Mouse (Mus musculus) gastrocnemius, postnatal 4 days (tissue): ENCODE results near the gene Wasf2. TPM values are rescaled to one million over a fixed set of nuclear protein-coding genes. Genes with fewer than 3 reads are reported as not detected.

Experiments
- DNase-seq, 2 experiments: peaks; one replicate each; pipeline ENCODE4 v3.0.0; 2021 to 2022; ENCODE audit warnings: low spot score in 2 of 2, mixed read lengths in 2 of 2
- microRNA-seq: library from miRNA; unstranded; fragments of <30 nt; microRNA quantifications from one replicate; pipeline ENCODE4 v1.2.0, GENCODE M21; 2021
- total RNA-seq, 2 experiments: library from RNA; stranded (reverse); gene quantifications; 2 replicates each; pipeline ENCODE4 v1.2.3; 2021

Wasf2 gene
- total RNA-seq, 2 experiments from 2014 or later: 110 TPM

DNA sequence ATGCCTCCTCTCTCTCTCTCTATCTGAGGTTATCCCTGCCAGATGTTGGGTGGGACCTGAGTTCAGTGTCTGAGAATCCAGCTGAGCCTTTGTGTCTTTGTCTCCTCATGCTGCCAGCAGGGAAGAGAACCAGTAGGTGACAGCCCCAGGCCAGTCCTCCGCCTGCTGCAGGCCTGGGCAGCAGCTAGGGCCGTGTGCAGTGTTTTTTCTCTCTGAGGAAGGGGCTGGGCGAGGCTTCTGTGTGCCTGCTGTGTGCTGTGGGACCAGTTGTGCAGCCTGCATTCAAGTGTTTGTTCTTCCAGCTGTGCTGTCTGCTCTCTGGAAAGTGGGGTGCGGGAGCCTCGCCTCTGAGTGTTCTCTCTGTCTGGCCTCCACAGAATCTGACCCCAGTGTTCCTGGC lies 93.6 kb downstream of the Wasf2 start:
- DNase-seq: peak in 1 of 2 experiments; percentile 7

DNA sequence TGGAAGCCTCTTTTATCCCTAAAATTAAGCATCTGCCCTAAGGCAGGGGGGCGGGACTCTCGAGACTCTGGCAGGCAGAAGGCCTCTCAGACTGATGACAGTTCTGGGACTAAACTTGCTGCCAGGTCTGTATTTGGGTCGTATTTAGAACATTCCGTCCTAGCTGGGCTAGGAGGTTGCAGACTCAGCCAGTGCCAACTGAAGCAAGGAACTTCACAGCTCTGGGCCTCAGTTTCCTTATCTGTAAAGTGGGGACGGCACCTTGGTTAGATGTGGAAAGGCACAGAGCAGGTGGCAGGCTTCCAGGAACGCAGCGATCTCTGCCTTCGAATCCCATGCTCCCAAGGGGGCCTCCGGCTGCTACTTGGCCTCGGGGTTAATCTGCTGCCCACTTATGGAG lies 95.8 kb downstream of the Wasf2 start:
- DNase-seq: no peak

- no peak for DNase-seq
Observed at GRCm38 (mm10) chr4:133227636-133228035, 97.3 kb downstream of the Wasf2 start.

- DNase-seq: no peak
Observed at GRCm38 (mm10) chr4:133229582-133229981, 99.3 kb downstream of the Wasf2 start.

DNA sequence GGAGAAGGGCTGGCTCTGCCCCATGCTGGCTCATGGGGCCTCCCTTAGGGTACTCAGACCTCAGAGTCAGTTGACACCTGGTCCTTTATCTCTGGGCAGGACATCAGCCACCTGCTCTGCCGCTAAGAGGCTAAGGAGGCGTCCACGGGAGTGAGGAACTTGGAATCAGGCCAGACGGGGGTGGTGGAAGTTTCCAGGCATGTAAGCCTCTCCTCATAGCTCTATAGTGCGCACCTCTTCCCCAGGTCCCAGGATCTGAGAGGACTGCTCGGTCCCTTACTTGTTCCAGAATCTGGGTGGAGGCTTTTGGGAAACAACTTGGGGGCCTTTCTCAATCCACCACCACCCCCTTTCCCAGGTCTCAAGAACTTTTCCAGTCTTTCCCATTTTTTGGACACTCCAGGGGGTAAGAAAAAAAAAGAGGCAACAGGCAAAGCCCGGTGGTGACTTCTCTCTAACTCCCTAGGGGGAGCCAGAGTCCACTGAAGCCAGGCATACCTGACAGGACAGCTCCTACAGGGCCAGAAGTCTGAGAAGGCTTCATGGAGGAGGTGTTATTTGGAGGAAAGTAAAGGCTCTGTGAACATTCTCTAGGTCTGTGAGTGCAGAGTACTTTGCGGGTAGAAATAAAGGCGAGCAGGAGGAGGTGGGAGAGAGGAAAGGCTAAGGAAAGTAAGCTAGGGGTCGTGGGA lies 103.1 kb downstream of the Wasf2 start:
- DNase-seq: no peak

GRCm38 (mm10) chr4:133234771-133235170 lies 104.5 kb downstream of the Wasf2 start:
- no peak for DNase-seq

DNA sequence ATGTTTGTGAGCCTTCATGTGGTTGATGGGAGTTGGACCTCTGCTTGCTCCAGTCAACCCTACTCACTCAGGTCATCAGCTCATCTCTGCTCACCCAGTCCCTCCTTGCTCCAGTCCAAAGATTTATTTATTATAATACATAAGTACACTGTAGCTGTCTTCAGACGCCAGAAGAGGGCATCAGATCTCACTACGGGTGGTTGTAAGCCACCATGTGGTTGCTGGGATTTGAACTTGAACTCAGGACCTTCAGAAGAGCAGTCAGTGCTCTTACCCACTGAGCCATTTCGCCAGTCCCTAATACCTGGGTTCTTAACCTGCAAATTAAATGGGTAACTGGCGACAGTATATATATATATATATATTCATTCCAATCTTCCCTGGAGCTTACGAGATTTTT lies 105.1 kb downstream of the Wasf2 start:
- no peak for DNase-seq

- no peak for DNase-seq
Observed at GRCm38 (mm10) chr4:133237911-133238310, 107.6 kb downstream of the Wasf2 start.

GRCm38 (mm10) chr4:133240490-133240921 lies 110.2 kb downstream of the Wasf2 start, which contains the start of gene Map3k6:
Gene Map3k6, plus strand, starts transcription at chr4:133240818.
- peak in 1 of 2 experiments; percentile 44 for DNase-seq

DNA sequence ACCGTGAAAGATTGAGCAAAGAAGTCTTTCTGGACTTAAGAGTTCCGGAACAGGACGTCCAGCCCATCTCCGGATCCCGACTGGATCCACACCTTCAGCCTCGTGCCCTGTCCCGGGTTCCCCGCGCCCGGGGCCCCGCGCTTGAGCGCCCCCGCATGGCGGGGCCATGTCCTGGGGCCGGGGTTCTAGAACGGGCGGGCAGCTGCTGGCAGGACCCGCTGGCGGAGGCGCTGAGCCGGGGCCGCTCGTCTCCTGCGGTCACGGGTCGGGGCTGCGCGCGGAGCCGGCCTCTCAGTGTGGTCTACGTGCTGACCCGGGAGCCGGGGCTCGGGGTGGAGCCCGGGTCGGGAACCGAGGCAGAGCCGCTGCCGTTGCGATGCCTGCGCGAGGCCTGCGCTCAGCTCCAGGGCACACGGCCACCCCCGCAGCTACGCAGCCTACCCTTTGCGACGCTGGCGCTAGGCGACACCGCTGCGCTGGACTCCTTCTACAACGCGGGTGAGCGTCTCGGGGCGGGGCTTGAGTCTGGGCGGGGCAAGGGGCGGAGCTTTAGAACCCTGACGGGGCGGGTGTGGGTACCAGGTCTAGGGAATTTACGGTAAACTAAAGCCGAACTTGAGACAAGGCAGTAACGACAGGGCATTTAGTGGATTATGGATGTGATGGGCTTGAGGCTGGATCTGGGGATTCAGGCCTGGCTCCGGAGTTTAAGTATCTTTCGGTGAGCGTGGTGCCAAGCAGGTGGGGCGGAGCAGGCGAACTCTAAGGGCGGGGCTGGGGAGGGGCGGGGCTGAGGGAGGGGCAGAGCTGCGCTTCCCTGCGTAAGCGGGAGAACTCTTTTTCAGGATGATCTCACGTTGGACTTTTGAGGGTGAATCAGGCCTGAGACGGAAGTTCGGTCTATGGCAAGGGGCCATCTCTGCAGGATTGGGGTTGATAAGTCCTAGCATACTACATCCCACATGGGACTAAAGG lies 110.9 kb downstream of the Wasf2 start:
- peak; percentile 80 to 89 for DNase-seq

DNA sequence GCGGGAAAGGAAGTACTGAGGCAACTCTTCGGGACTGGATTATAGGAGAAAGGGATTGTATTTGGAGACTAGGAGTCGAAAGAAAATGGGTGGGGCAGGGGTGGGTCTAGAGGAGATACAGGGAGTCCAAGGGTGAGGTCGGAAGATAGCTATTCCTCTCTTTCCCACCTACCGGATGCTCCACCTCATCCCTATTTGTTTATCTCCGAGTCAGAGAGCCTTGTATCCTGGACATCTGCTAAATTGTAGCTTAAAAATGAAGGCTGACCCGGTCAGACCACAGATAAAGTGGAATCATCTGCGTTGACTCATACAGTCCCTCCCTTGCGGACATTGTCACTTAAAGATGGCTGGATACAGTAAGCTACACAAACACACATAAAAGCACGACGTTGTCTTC lies 111.6 kb downstream of the Wasf2 start:
- DNase-seq: no peak

GRCm38 (mm10) chr4:133242710-133243109 lies 112.4 kb downstream of the Wasf2 start:
- no peak for DNase-seq

GRCm38 (mm10) chr4:133243538-133243937 lies 113.2 kb downstream of the Wasf2 start:
- DNase-seq: no peak

GRCm38 (mm10) chr4:133244289-133244688 lies 114.0 kb downstream of the Wasf2 start:
- no peak for DNase-seq

DNA sequence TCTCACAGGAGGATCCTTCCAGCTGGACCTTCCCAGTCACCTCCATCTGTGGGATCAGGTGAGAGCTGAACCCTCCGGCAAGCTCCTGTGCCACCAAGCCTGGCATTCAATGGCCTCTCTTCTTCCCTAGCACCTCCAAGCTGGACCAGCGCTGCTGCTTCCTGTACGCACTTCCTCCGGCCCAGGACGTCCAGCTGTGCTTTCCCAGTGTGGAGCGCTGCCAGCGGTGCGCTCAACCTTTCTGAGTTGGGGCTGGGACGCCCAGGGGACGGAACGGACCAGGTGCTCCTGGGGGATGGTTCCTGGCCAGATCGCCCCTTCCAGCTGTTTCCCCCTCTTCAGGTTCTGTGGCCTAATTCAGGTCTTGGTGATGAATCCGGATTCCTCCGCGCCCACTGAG lies 116.8 kb downstream of the Wasf2 start:
- no peak for DNase-seq

DNA sequence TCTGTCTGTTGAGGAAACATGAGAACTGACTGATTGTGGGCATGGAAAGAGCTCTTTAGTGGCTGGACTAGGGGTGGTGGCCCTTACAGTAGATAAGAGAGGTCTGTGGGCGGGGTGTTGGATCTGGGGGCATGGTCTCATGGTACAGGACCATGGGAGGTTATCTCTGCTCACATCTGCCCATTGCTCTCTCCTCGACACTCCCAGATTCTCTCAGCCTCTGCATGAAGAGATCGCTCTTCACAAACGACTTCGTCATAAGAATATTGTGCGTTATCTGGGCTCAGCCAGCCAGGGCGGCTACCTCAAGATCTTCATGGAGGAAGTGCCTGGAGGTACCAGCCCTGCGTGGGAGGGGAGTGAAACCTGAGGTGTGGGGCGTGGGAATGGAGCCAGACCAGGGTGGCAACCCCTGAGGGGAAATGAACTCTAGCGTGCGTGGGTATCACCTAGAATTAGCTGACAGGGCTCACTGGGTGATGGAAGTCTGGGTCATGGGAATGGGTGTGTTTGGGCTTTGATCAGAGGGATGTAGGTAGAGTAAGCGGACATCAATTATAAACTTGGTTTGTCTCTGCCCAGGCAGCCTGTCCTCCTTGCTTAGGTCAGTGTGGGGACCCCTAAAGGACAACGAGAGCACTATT lies 117.6 kb downstream of the Wasf2 start:
- no peak for DNase-seq

Small RNA genes lying within 50 kb of the gene (microRNA-seq; reads per million reads assigned to microRNA genes)
- 1.1 reads per million for gene Mir7017

Other genes starting within 250 kb of the Wasf2 start
- gene Stx12, start 246.0 kb upstream of the Wasf2 start, total RNA-seq: 10 to 100 TPM; 42.5 to 45.7 TPM
- 10 to 100 TPM; 31.5 to 38.4 TPM for gene Fam76a, start 207.9 kb upstream of the Wasf2 start, total RNA-seq
- gene Fgr, start 156.4 kb upstream of the Wasf2 start, total RNA-seq: under 1 TPM; 0.47 to 0.78 TPM
- 100 to 1,000 TPM; 107 to 112 TPM for gene Ahdc1, start 119.2 kb upstream of the Wasf2 start, total RNA-seq
- gene Cd164l2, start 81.6 kb downstream of the Wasf2 start, total RNA-seq: under 1 TPM in 1 of 2 experiments, not detected in 1; 0.74 TPM
- gene Gpr3, start 82.0 kb downstream of the Wasf2 start, total RNA-seq: not detected
- 1 to 10 TPM; 2.3 to 2.6 TPM for gene Map3k6, start 110.3 kb downstream of the Wasf2 start, total RNA-seq
- 1 to 10 TPM; 1.0 TPM for gene Sytl1, start 132.6 kb downstream of the Wasf2 start, total RNA-seq
- 10 to 100 TPM; 28.7 to 29.1 TPM for gene Tmem222, start 147.3 kb downstream of the Wasf2 start, total RNA-seq
- 10 to 100 TPM; 43.1 to 45.0 TPM for gene Wdtc1, start 223.0 kb downstream of the Wasf2 start, total RNA-seq
- 10 to 100 TPM; 24.1 to 24.4 TPM for gene Slc9a1, start 239.2 kb downstream of the Wasf2 start, total RNA-seq